In genomic region chr16:90142247-90142573, GRCm38 (mm10) we compare ENCODE assay signal across 8 mouse cellular contexts. TPM values are rescaled to one million over a fixed set of nuclear protein-coding genes. Genes with fewer than 3 reads are reported as not detected.
DNase-seq lines count a peak whose midpoint lies in the region; ATAC-seq and TF ChIP-seq lines count a peak whose summit lies in the region.

No protein-coding gene starts in this region.

- H3K9me3 ChIP-seq in heart, embryonic 12.5 days (replicated peaks), result no peaks in the 10 kb centered on the region
- no peaks in the 10 kb centered on the region for H3K9me3 ChIP-seq in kidney, embryonic 15.5 days (replicated peaks)
- no peaks in the 10 kb centered on the region for H3K9me3 ChIP-seq in stomach, embryonic 16.5 days (replicated peaks; ENCODE audit: control insufficient read depth, low read length)

- H3K4me3 ChIP-seq in bone marrow macrophage, adult 2 months (ENCODE audit: insufficient read depth, low read length), result 0 out of 2 replicates have a peak overlapping the region, but pooled peaks have one; percentile 46
- H3K4me3 ChIP-seq in heart, embryonic 12.5 days, result peak overlapping the region; percentile 66
- H3K4me3 ChIP-seq in kidney, embryonic 15.5 days (replicated peaks), result peak overlapping the region; percentile 84
- H3K4me3 ChIP-seq in stomach, embryonic 16.5 days (replicated peaks; ENCODE audit: low read length), result peak overlapping the region; percentile 75

- 3% methylated on average over 20 of the region's 20 CpGs for WGBS in heart, embryonic 12.5 days
- 2% methylated on average over 20 of the region's 20 CpGs for WGBS in kidney, embryonic 15.5 days
- WGBS in stomach, embryonic 16.5 days, result 3% methylated on average over 20 of the region's 20 CpGs

- no peak for TF ChIP-seq CTCF in bone marrow macrophage, adult 2 months (IDR thresholded peaks at IDR 0.05; ENCODE audit: low read depth, low read length)

- H3K27ac ChIP-seq in bone marrow macrophage, adult 2 months (ENCODE audit: insufficient read depth, low read depth, low read length), result no peak overlapping the region
- no peak overlapping the region for H3K27ac ChIP-seq in heart, embryonic 12.5 days (ENCODE audit: poor library complexity, severe bottlenecking)
- no peak overlapping the region for H3K27ac ChIP-seq in kidney, embryonic 15.5 days
- no peak overlapping the region for H3K27ac ChIP-seq in stomach, embryonic 16.5 days (ENCODE audit: low read length)

- peak overlapping the region; percentile 75 for H3K9ac ChIP-seq in heart, embryonic 12.5 days
- H3K9ac ChIP-seq in kidney, embryonic 15.5 days, result peak overlapping the region; percentile 73
- H3K9ac ChIP-seq in stomach, embryonic 16.5 days (ENCODE audit: low read length), result peak overlapping the region; percentile 83

- peak; percentile 26 to 35 for DNase-seq in left cerebral cortex, adult 18-20 months (ENCODE audit: low spot score in 2 of 2)
- no peak for DNase-seq in left cerebral cortex, adult 8-10 months (ENCODE audit: low spot score in 2 of 2)
- peak; percentile 16 to 36 for DNase-seq in lung, postnatal 4 days
- DNase-seq in MN1 (ENCODE audit: low spot score), result no peak

- peaks cover 4% of the 10 kb centered on the region; the same call in 1 of the 2 replicates for H3K4me1 ChIP-seq in bone marrow macrophage, adult 2 months (ENCODE audit: control insufficient read depth, insufficient read depth, low read length)
- H3K4me1 ChIP-seq in heart, embryonic 12.5 days (replicated peaks), result peaks cover 32% of the 10 kb centered on the region
- H3K4me1 ChIP-seq in kidney, embryonic 15.5 days, result peaks cover 54% of the 10 kb centered on the region
- H3K4me1 ChIP-seq in stomach, embryonic 16.5 days (ENCODE audit: control insufficient read depth, insufficient read depth, low read length), result peaks cover 15% of the 10 kb centered on the region

- no peak for ATAC-seq in heart, embryonic 12.5 days (ENCODE audit: insufficient number of reproducible peaks, low FRiP score)
- no peak for ATAC-seq in kidney, embryonic 15.5 days (replicated peaks; ENCODE audit: low FRiP score)
- no peak for ATAC-seq in stomach, embryonic 16.5 days (ENCODE audit: insufficient read depth, low FRiP score)

- TF ChIP-seq POLR2A in bone marrow macrophage, adult 2 months (IDR thresholded peaks at IDR 0.05; ENCODE audit: borderline replicate concordance, low read depth, low read length), result no peak

- H3K4me2 ChIP-seq in heart, embryonic 12.5 days, result peak overlapping the region; percentile 99
- peak overlapping the region; percentile 97 for H3K4me2 ChIP-seq in kidney, embryonic 15.5 days
- peak overlapping the region; percentile 99 for H3K4me2 ChIP-seq in stomach, embryonic 16.5 days (ENCODE audit: low read depth, low read length)

- no peaks in the 10 kb centered on the region; the same call in 1 of the 2 replicates for H3K36me3 ChIP-seq in heart, embryonic 12.5 days
- no peaks in the 10 kb centered on the region for H3K36me3 ChIP-seq in kidney, embryonic 15.5 days
- H3K36me3 ChIP-seq in stomach, embryonic 16.5 days (ENCODE audit: control insufficient read depth, insufficient read depth, low read length), result no peaks in the 10 kb centered on the region

- no peaks in the 10 kb centered on the region for H3K27me3 ChIP-seq in heart, embryonic 12.5 days (replicated peaks)
- 0 out of 2 replicates have a peak, but pooled peaks cover 3% of the 10 kb centered on the region for H3K27me3 ChIP-seq in kidney, embryonic 15.5 days
- H3K27me3 ChIP-seq in stomach, embryonic 16.5 days (ENCODE audit: control insufficient read depth, insufficient read depth, low read length), result no peaks in the 10 kb centered on the region

RNA-seq across cellular contexts. Expression of gene Tiam1, which starts 1.4 kb away (rescaled TPM):
- total RNA-seq in left cerebral cortex, adult 18-20 months (2021), result 100 to 1,000 TPM; 113 to 114 TPM
- total RNA-seq in left cerebral cortex, adult 8-10 months (2022), result 100 to 1,000 TPM in 3 of 4 experiments, 10 to 100 TPM in 1; 96.3 to 147 (median 119) TPM
- polyA plus RNA-seq in bone marrow macrophage, adult 2 months (2012; ENCODE audit: insufficient read depth, insufficient read length, missing spikeins), result 18.2 and 21.4 TPM in 2 replicates
- polyA plus RNA-seq in heart, embryonic 12.5 days (2016; fragmentation: Nextera tagmentation; extraction: Ambion mirVana), result 15.4 and 16.9 TPM in 2 replicates
- 18.6 and 19.0 TPM in 2 replicates for polyA plus RNA-seq in kidney, embryonic 15.5 days (2015; fragmentation: Nextera tagmentation; extraction: Ambion mirVana)
- 22.6 and 24.1 TPM in 2 replicates for polyA plus RNA-seq in stomach, embryonic 16.5 days (2015; fragmentation: Nextera tagmentation; extraction: Ambion mirVana)

Comparison
In these comparisons a context has a peak if more than half of its experiments do, and no peak if none do; other contexts are left out.
1. DNase-seq: peak in left cerebral cortex, adult 18-20 months (2 of 2) and lung, postnatal 4 days (2 of 2); none in left cerebral cortex, adult 8-10 months (0 of 2) and MN1 (single experiment).
2. Peak in every context shown above with its lines, with median percentiles within 50 percentile points of each other: H3K4me3 ChIP-seq, H3K4me2 ChIP-seq and H3K9ac ChIP-seq.